Mouse (Mus musculus) heart, adult 2 months (tissue): ENCODE results near the gene Rpl23a. TPM values are rescaled to one million over a fixed set of nuclear protein-coding genes. Genes with fewer than 3 reads are reported as not detected.

Experiments
- DNase-seq, 2 experiments: peaks; one replicate each; pipeline ENCODE4 v3.0.0; 2021
- H3K27ac ChIP-seq: fragments of 200-600 bp; 2 replicates; pipeline ENCODE4 v1.8.1; 2022
- H3K27me3 ChIP-seq: fragments of 200-500 bp; 2 replicates; pipeline ENCODE4 v1.6.1; 2012; ENCODE audit warnings: mild to moderate bottlenecking, low read length, inconsistent platforms, mixed read lengths; ENCODE audit not compliant: control insufficient read depth, insufficient read depth
- H3K36me3 ChIP-seq: fragments of 200-500 bp; 2 replicates; pipeline ENCODE4 v1.6.1; 2012; ENCODE audit warnings: low read length, inconsistent platforms; ENCODE audit not compliant: control insufficient read depth, insufficient read depth
- H3K4me1 ChIP-seq: fragments of 200-500 bp; 2 replicates; pipeline ENCODE4 v1.6.1; 2011; ENCODE audit warnings: low read length; ENCODE audit not compliant: control insufficient read depth, insufficient read depth
- H3K4me3 ChIP-seq: fragments of 200-600 bp; 2 replicates; pipeline ENCODE4 v1.8.1; 2022
- H3K79me2 ChIP-seq: fragments of 200-500 bp; replicated peaks from 2 replicates; pipeline ENCODE4 v1.6.1; 2012; ENCODE audit warnings: mild to moderate bottlenecking, inconsistent platforms, low read length, moderate library complexity, mixed read lengths; ENCODE audit not compliant: control insufficient read depth, insufficient read depth
- H3K9ac ChIP-seq: fragments of 200-500 bp; 2 replicates; pipeline ENCODE4 v1.6.1; 2012; ENCODE audit warnings: low read depth, mild to moderate bottlenecking, control low read depth, inconsistent platforms, low read length, mixed read lengths
- CTCF ChIP-seq: fragments of 200-600 bp; IDR thresholded peaks from 2 replicates; pipeline ENCODE4 v1.8.1; 2022; ENCODE audit warnings: antibody characterized with exemption, mild to moderate bottlenecking, moderate library complexity
- EP300 ChIP-seq: fragments of 200-500 bp; IDR thresholded peaks from 2 replicates; pipeline ENCODE4 v1.6.1; 2011; ENCODE audit warnings: low read depth, low read length, control low read depth; ENCODE audit not compliant: insufficient read depth
- POLR2A ChIP-seq: fragments of 200-500 bp; IDR thresholded peaks from 2 replicates; pipeline ENCODE4 v1.6.1; 2011; ENCODE audit warnings: mild to moderate bottlenecking, low read depth, low read length, control low read depth; ENCODE audit not compliant: insufficient read depth
- WGBS: fragments of 180-500 bp; shearing (Covaris S2); methylation state at CpG from one replicate; pipeline ENCODE4 v1.1.7; 2018; 5-methylcytosine and 5-hydroxymethylcytosine counted together
- intact Hi-C: fragments of 180-260 bp; cut with DNase I; formaldehyde crosslinking; loops from one replicate; pipeline ENCODE4 v1.15.1; 2025
- polyA plus RNA-seq: library from polyadenylated mRNA; depleted of rRNA; stranded (reverse); fragments of >200 nt; gene quantifications from 2 replicates; pipeline ENCODE4 v1.2.3, GENCODE M21; 2012
- total RNA-seq, 2 experiments: library from RNA; stranded (reverse); gene quantifications; 2 replicates each; pipeline ENCODE4 v1.2.3; 2021

The Rpl23a gene
- total and polyA plus RNA-seq, 3 experiments, result 155 to 911 (median 801) TPM

DNA sequence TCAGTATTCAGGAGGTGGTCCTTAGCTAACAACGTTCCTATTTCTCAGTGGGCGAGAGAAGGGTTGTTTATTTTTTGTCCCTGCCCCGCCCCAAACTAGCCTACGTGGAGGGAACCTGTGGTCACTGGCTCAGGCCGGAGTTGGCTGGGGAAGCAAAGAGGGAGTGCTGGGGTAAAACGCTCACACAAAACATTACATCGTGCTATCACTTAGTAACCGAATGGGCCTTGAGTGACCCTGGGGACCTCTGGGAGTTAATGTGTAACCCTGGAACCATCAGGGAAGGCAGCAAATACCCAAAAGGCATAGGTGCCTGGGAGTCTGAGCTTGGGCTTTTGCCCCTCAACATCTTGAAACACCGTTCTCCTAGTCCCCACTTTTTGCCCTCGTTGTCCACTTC lies 5.9 kb downstream of the Rpl23a start:
- peak overlapping the region; percentile 29 for H3K9ac ChIP-seq
- no peak for DNase-seq
- H3K79me2 ChIP-seq, result no peaks in the 10 kb centered on the region
- under 1% methylated on average over 10 of the region's 10 CpGs for WGBS
- H3K36me3 ChIP-seq, result peaks cover 10% of the 10 kb centered on the region
- no peak for TF ChIP-seq CTCF
- no peak for TF ChIP-seq POLR2A
- TF ChIP-seq EP300, result no peak
- intact Hi-C loops, result loop anchor here (1.0 to 2.0 kb wide), 4 partner anchors 18 to 193 kb away; no protein-coding TSS in a partner anchor
- peak overlapping the region; percentile 96 for H3K27ac ChIP-seq
- no peaks in the 10 kb centered on the region for H3K27me3 ChIP-seq
- peaks cover 3% of the 10 kb centered on the region for H3K4me1 ChIP-seq
- H3K4me3 ChIP-seq, result peak overlapping the region; percentile 96

DNA sequence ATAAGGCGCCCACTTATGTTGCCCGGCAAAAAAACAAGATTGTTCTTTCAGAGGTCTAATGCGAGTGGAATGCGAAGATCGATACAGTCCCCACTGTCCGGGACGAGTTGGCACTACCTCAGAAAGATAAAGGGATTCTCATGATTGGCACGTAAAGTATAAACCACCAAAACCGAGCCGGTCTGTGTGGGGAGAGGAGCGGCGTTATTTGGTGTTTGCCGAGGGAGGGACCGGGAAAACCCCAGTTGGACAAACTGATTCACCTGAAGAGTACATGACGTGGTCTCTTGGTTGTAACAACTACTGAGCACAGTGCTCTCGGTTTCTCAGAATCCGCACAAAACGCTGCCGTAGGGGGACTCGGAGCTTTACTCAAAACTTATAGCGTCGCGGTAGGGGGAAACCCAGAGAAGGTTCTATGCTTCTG lies 6.5 kb downstream of the Rpl23a start:
- DNase-seq, result no peak
- no peaks in the 10 kb centered on the region for H3K79me2 ChIP-seq
- H3K27me3 ChIP-seq, result no peaks in the 10 kb centered on the region
- WGBS, result 1% methylated on average over 23 of the region's 23 CpGs
- peak overlapping the region; percentile 96 for H3K27ac ChIP-seq
- peak overlapping the region; percentile 96 for H3K4me3 ChIP-seq
- intact Hi-C loops, result loop anchor here (1.0 to 2.0 kb wide), 4 partner anchors 18 to 192 kb away; no protein-coding TSS in a partner anchor
- peaks cover 2% of the 10 kb centered on the region; the same call in 1 of the 2 replicates for H3K4me1 ChIP-seq
- H3K9ac ChIP-seq, result peak overlapping the region; percentile 61
- peaks cover 5% of the 10 kb centered on the region for H3K36me3 ChIP-seq
- TF ChIP-seq POLR2A (no peak), CTCF (no peak), EP300 (no peak)

- intact Hi-C loops, result loop anchor here (2.0 kb wide), 3 partner anchors 116 to 192 kb away; no protein-coding TSS in a partner anchor
- peak; percentile 94 to 95 for DNase-seq
- peaks cover 2% of the 10 kb centered on the region; the same call in 1 of the 2 replicates for H3K4me1 ChIP-seq
- WGBS, result under 1% methylated on average over 32 of the region's 32 CpGs
- no peak for TF ChIP-seq CTCF
- TF ChIP-seq POLR2A, result peak; percentile 67
- TF ChIP-seq EP300, result 0 out of 2 replicates have a peak, but pooled peaks have one; percentile 11
- peak within 1 kb of the TSS; percentile 61 for H3K9ac ChIP-seq
- H3K79me2 ChIP-seq, result no peaks in the 10 kb centered on the region
- H3K27me3 ChIP-seq, result no peaks in the 10 kb centered on the region
- 0 out of 2 replicates have a peak, but pooled peaks cover 3% of the 10 kb centered on the region for H3K36me3 ChIP-seq
- H3K27ac ChIP-seq, result peak within 1 kb of the TSS; percentile 96
- H3K4me3 ChIP-seq, result peak within 1 kb of the TSS; percentile 96
Observed at GRCm38 (mm10) chr11:78176402-78176862, 7.0 kb downstream of the Rpl23a start, which contains the start of the genes Nek8 and Tlcd1. Gene Nek8 (minus strand): TSS chr11:78176675. Gene Tlcd1 (plus strand): TSS chr11:78176711.

DNA sequence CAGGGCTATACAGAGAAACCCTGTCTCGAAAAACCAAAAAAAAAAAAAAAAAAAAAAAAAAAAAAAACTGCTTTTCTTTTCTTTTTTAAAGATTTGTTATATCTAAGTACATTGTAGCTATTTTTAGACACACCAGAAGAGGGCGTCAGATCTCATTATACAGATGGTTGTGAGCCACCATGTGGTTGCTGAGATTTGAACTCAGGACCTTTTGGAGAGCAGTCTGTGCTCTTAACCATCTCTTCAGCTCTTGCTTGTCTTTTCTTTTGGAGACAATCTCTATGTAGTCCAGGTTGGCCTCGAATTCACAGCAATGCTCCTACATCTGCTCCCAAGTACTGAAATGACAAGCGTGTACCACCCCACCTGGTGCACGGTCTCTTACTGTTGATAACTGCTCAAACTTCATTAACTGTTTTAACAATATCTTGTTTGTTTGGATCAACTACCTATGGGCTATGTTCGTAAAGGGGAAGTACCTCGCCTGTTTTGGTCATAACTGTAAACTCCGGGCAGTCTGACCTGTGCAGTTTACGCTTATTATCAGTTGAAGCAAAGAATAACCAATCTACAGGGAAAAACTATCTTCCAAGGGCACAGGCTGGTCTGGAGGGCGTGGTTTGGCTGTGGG lies 7.5 kb downstream of the Rpl23a start:
- WGBS, result 6% methylated on average over 10 of the region's 10 CpGs
- peak; percentile 29 for TF ChIP-seq CTCF
- TF ChIP-seq POLR2A, result no peak
- no peak for DNase-seq
- Histone ChIP-seq H3K9ac (no peak overlapping the region), H3K79me2 (no peaks in the 10 kb centered on the region), H3K27me3 (no peaks in the 10 kb centered on the region), H3K4me1 (peaks cover 2% of the 10 kb centered on the region; the same call in 1 of the 2 replicates), H3K36me3 (0 out of 2 replicates have a peak, but pooled peaks cover 3% of the 10 kb centered on the region), H3K27ac (peak overlapping the region; percentile 96), H3K4me3 (peak overlapping the region; percentile 96)
- intact Hi-C loops, result loop anchor here (2.0 kb wide), 3 partner anchors 115 to 191 kb away; no protein-coding TSS in a partner anchor

DNA sequence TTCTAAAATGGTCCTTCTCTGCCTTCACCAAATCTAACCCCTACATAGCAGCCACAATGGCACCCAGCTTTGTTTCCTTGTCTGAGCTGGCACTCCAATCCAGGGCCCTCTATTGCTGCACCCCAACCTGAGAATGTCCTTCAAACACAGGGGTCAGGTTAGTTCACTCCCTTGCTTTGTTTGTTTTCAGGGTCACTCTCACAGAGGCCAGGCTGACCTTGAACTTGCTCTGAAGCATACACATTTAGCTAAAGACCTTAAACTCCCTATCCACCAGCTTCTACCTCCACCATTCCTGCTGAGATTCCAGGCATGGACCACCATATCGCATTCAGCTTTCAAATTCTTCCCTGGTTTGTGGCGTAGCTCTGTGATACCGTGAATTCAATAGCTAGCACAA lies 8.9 kb downstream of the Rpl23a start:
- 97% methylated on average over 3 of the region's 3 CpGs for WGBS
- no peaks in the 10 kb centered on the region for H3K36me3 ChIP-seq
- no peak for TF ChIP-seq EP300
- TF ChIP-seq CTCF, result no peak
- no peak for TF ChIP-seq POLR2A
- no peaks in the 10 kb centered on the region for H3K79me2 ChIP-seq
- no peak overlapping the region for H3K27ac ChIP-seq
- no peak overlapping the region for H3K4me3 ChIP-seq
- peaks cover 2% of the 10 kb centered on the region; the same call in 1 of the 2 replicates for H3K4me1 ChIP-seq
- H3K9ac ChIP-seq, result no peak overlapping the region
- intact Hi-C loops, result no loop called here
- no peaks in the 10 kb centered on the region for H3K27me3 ChIP-seq
- DNase-seq, result no peak

DNA sequence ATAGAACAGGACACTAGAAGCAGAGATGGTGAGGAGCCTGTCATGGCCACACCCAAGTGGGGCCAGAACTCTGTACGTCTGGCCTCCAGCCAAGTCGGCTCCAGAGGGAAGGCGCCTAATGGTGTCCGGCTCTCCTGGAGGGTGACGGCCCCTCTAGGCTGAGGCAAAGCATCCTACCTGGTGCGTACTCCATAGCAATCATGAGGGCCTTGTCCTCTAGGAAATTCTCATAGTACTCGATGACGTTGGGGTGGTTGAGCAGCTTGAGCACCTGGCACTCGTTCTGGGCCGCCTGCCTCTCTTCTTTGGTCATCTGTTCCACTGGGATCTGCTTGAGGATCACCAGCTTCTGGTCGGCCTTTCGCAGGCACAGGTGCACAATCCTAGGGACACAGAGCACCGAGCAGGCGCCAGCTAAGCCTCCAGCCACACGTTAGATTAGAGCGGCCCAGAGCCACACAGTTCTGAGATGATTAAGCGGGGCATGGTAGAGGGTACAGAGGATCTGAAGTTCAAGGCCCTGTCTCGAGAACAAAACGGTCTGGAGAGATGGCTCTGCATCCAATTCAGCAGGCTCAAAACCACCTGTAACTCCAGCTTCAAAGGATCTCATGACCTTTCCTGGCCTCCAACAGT lies 10.5 kb downstream of the Rpl23a start:
- no peaks in the 10 kb centered on the region for H3K36me3 ChIP-seq
- DNase-seq, result no peak
- no peaks in the 10 kb centered on the region for H3K27me3 ChIP-seq
- H3K4me1 ChIP-seq, result peaks cover 2% of the 10 kb centered on the region; the same call in 1 of the 2 replicates
- H3K9ac ChIP-seq, result no peak overlapping the region
- no peak overlapping the region for H3K27ac ChIP-seq
- H3K79me2 ChIP-seq, result no peaks in the 10 kb centered on the region
- H3K4me3 ChIP-seq, result no peak overlapping the region
- WGBS, result 82% methylated on average over 19 of the region's 19 CpGs
- intact Hi-C loops, result no loop called here
- no peak for TF ChIP-seq CTCF
- no peak for TF ChIP-seq EP300
- TF ChIP-seq POLR2A, result no peak
